In the genomic region with DNA sequence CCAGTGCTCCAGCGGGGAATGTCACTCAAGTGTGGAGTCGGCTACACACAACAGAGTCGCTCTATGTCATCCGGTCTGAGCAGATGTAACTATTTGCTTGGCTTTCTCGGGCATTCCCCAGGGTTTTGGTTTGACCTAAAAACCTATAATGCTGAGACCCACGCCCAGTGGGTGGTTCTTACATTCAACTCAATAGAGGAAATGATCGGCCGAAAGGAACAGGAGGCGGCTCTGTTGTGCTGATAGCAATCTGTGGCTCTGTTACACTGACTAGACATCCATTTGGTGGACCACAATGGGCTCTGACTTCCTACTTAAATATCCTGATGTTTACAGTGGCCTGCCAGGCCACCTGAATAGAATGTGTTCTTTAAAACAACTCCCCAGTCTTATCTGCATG, we compare ENCODE assay signal across 1 mouse cellular context.
A peak's percentile ranks its signal among the peaks of the same experiment; 100 is the strongest.
TF ChIP-seq lines count a peak whose summit lies in the region.

No protein-coding gene starts in this region.

TF ChIP-seq in CH12.LX, 34 proteins besides CTCF, POLR2A, EP300 and RAD21 (continued from another document):
- no peak for TF ChIP-seq RCOR1 (conservative IDR thresholded peaks at IDR 0.05; ENCODE audit: low read depth, low read length)
- TF ChIP-seq PAX5 (IDR thresholded peaks at IDR 0.05; ENCODE audit: low read length) = no peak
- TF ChIP-seq CHD1 (IDR thresholded peaks at IDR 0.05; ENCODE audit: low read depth, low read length) = no peak
- TF ChIP-seq SIN3A (IDR thresholded peaks at IDR 0.05; ENCODE audit: low read length) = peak; percentile 68; the same call in 1 of the 2 replicates
